Mouse (Mus musculus) layer of hippocampus, postnatal 36 days (tissue): ENCODE results near the gene Slc46a1. TPM values are rescaled to one million over a fixed set of nuclear protein-coding genes. Genes with fewer than 3 reads are reported as not detected.

Experiments used
- DNase-seq, 2 experiments: peaks; one replicate each; pipeline ENCODE4 v3.0.0; 2022
- total RNA-seq, 2 experiments: library from RNA; stranded (reverse); gene quantifications; 2 replicates each; pipeline ENCODE4 v1.2.3; 2021

Gene Slc46a1
- total RNA-seq, 2 experiments from 2014 or later: 9.5 to 11.3 TPM

GRCm38 (mm10) chr11:78502909-78503650 lies 37.6 kb downstream of the Slc46a1 start, which contains the start of gene Sebox:
Sebox (plus strand) TSS chr11:78503447.
- DNase-seq: peak; percentile 47 to 69

GRCm38 (mm10) chr11:78505430-78505829 lies 39.9 kb downstream of the Slc46a1 start:
- no peak for DNase-seq

- DNase-seq: no peak
Observed at GRCm38 (mm10) chr11:78509148-78509547, 43.7 kb downstream of the Slc46a1 start.

DNA sequence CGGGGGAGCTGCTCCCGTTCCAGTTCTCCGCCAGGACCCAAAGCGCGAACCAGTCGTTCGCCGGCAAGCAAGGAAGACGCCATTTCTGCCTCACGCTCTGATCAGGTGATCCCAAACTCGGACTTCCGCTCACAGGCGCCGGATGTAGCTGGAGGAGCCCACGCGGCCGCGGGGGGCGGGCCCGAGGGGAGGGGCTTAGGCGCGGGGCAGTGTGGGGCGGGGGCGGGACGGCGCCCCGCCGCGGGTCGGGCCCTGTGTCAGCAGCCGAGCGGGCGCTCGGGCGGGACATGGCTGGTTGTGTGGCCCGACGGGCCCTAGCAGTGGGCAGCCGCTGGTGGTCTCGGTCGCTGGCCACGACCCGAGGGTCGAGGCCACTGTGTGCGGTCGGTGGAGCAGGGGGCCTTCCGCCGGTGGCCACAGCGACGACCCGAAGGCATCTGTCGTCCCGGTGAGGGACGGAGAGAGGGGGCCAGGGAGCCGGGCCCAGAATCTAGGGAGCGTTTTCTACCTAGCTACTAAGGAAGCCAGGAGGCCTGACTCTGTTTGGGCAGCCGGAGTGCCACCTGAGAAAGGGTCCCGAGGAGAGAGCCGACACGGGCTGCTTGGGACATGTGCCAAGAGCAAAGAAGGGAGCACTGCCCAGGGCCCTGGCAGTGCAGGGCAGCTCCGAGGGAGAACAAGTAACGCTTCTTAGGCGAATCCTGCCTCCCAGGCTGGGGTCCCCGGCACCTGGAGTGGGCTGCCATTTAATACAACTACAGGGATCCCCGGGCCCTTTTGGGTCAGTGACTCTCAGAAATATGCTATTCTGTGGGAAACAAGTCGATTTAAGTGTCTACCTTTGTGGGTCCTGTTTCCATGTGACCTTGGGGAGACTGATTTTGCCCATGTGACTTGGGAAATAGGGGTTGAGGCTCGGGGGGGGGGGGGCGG lies 46.8 kb downstream of the Slc46a1 start, which contains the start of the genes Tmem199 and Poldip2:
Tmem199 (minus strand) TSS at position 148 of the 933 bp plus-strand sequence.
Poldip2 (plus strand) TSS at position 169 of the 933 bp plus-strand sequence.
- DNase-seq: peak; percentile 86 to 87

- no peak for DNase-seq
Observed at GRCm38 (mm10) chr11:78513106-78513790, 47.8 kb downstream of the Slc46a1 start.

DNA sequence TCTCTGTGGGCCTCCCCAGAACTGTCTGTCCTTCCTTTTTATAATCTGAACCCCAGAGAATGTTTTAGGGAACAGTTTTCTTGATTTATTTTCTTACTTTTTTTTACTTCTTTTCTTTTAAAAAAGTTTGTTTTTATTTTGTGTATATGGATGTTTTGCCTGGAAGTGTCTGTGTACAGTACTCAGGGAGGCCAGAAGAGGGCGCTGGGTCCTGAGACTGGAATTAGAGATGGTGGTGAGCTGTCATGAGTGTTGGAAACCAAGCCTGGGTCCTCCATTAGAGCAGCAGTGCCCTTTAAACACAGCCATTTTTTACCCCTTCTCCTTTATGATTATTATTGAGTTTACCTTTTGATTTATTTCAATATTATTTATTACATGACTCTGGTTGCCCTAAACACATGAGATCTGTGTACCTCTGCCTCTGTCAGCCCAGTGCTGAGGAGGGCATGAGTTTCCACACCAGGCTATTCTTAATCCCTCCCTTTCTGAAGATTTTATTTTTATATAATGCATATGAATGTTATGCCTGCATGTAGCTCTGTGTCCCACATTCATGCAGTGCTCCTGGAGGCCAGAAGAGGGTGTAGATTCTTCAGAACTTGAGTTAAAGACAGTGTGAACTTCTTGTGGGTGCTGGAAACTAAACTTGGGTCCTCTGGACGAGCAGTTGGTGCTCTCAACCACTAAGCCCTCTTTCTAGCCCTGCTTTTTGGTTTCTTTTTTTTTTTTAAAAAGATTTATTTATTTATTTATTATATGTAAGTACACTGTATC lies 50.2 kb downstream of the Slc46a1 start:
- DNase-seq: no peak

GRCm38 (mm10) chr11:78518931-78519330 lies 53.4 kb downstream of the Slc46a1 start:
- no peak for DNase-seq

Other genes starting within 250 kb of the Slc46a1 start
- 10 to 100 TPM; 61.0 to 66.3 TPM for gene Sdf2, start 220.0 kb upstream of the Slc46a1 start, total RNA-seq
- 100 to 1,000 TPM; 116 to 125 TPM for gene Supt6, start 219.7 kb upstream of the Slc46a1 start, total RNA-seq
- 100 to 1,000 TPM; 194 to 217 TPM for gene 2610507B11Rik, start 203.9 kb upstream of the Slc46a1 start, total RNA-seq
- gene BC030499, start 174.9 kb upstream of the Slc46a1 start, total RNA-seq: 1 to 10 TPM; 7.2 to 7.8 TPM
- gene Spag5, start 164.2 kb upstream of the Slc46a1 start, total RNA-seq: 10 to 100 TPM in 1 of 2 experiments, 1 to 10 TPM in 1; 6.9 to 10.1 TPM
- gene Aldoc, start 142.7 kb upstream of the Slc46a1 start, total RNA-seq: 100 to 1,000 TPM; 781 to 864 TPM
- gene Pigs, start 137.3 kb upstream of the Slc46a1 start, total RNA-seq: 10 to 100 TPM; 57.9 to 59.0 TPM
- 10 to 100 TPM; 31.6 to 36.4 TPM for gene Unc119, start 122.2 kb upstream of the Slc46a1 start, total RNA-seq
- not detected for gene Foxn1, start 79.1 kb upstream of the Slc46a1 start, total RNA-seq
- gene Slc13a2, start 43.5 kb upstream of the Slc46a1 start, total RNA-seq: not detected
- gene Sarm1, start 32.1 kb downstream of the Slc46a1 start, total RNA-seq: 10 to 100 TPM; 39.9 to 41.1 TPM
- gene Vtn, start 33.4 kb downstream of the Slc46a1 start, total RNA-seq: 10 to 100 TPM; 54.2 to 70.1 TPM
- gene Sebox, start 37.8 kb downstream of the Slc46a1 start, total RNA-seq: 1 to 10 TPM; 4.5 to 4.9 TPM
- gene Tmem199, start 46.5 kb downstream of the Slc46a1 start, total RNA-seq: 10 to 100 TPM; 43.0 to 44.0 TPM
- 100 to 1,000 TPM; 116 to 121 TPM for gene Poldip2, start 46.5 kb downstream of the Slc46a1 start, total RNA-seq
- gene Tnfaip1, start 70.6 kb downstream of the Slc46a1 start, total RNA-seq: 10 to 100 TPM; 32.1 to 32.6 TPM
- gene Ift20, start 70.7 kb downstream of the Slc46a1 start, total RNA-seq: 10 to 100 TPM; 75.1 to 79.0 TPM
- gene Tmem97, start 85.1 kb downstream of the Slc46a1 start, total RNA-seq: 10 to 100 TPM; 11.1 to 12.7 TPM
- gene Nlk, start 231.7 kb downstream of the Slc46a1 start, total RNA-seq: 10 to 100 TPM; 43.7 to 45.9 TPM